Mouse (Mus musculus) forebrain, embryonic 10.5 days (tissue): ENCODE data around the gene Ilf3. TPM values are rescaled to one million over a fixed set of nuclear protein-coding genes. Genes with fewer than 3 reads are reported as not detected.

Experiments used
- DNase-seq: peaks from one replicate; pipeline ENCODE4 v3.0.0-alpha.2; 2017; ENCODE audit warnings: low spot score; ENCODE audit errors: extremely low spot score
- H3K27ac ChIP-seq: fragments of 300-500 bp; sonication (generic); 2 replicates; pipeline ENCODE4 v1.5.1; 2016; ENCODE audit warnings: mild to moderate bottlenecking
- H3K27me3 ChIP-seq: fragments of 300-500 bp; sonication (generic); 2 replicates; pipeline ENCODE4 v1.6.1; 2016; ENCODE audit warnings: mild to moderate bottlenecking; ENCODE audit not compliant: poor library complexity, severe bottlenecking
- H3K36me3 ChIP-seq: fragments of 300-500 bp; sonication (generic); replicated peaks from 2 replicates; pipeline ENCODE4 v1.6.1; 2016; ENCODE audit warnings: mild to moderate bottlenecking, moderate library complexity
- H3K4me1 ChIP-seq: fragments of 300-500 bp; sonication (generic); 2 replicates; pipeline ENCODE4 v1.6.1; 2016
- H3K4me3 ChIP-seq: fragments of 300-500 bp; sonication (generic); 2 replicates; pipeline ENCODE4 v1.5.1; 2016; ENCODE audit warnings: mild to moderate bottlenecking, moderate library complexity
- H3K9me3 ChIP-seq: fragments of 300-500 bp; sonication (generic); 2 replicates; pipeline ENCODE4 v1.6.1; 2016; ENCODE audit warnings: mild to moderate bottlenecking, moderate library complexity
- WGBS: fragments of 180-500 bp; shearing (Covaris S2); methylation state at CpG from one replicate; pipeline ENCODE4 v1.1.7; 2016; 5-methylcytosine and 5-hydroxymethylcytosine counted together
- polyA plus RNA-seq: library from polyadenylated mRNA; unstranded; fragments of >200 nt; fragmentation: Nextera tagmentation; extraction: Ambion mirVana; gene quantifications from 2 replicates; pipeline ENCODE4 v1.2.1, GENCODE M21; 2016

Ilf3 gene
- polyA plus RNA-seq, 1 experiment from 2014 or later, result 328 TPM

GRCm38 (mm10) chr9:21419646-21420045 lies 52.0 kb downstream of the Ilf3 start:
- Histone ChIP-seq H3K9me3 (no peaks in the 10 kb centered on the region), H3K4me3 (no peak overlapping the region), H3K4me1 (peaks cover 5% of the 10 kb centered on the region), H3K27me3 (no peaks in the 10 kb centered on the region), H3K36me3 (peaks cover 79% of the 10 kb centered on the region), H3K27ac (no peak overlapping the region)
- no peak for DNase-seq
- 89% methylated on average over 2 of the region's 2 CpGs for WGBS

GRCm38 (mm10) chr9:21424631-21425555 lies 57.2 kb downstream of the Ilf3 start, which contains the start of gene Dnm2:
TSS of gene Dnm2 (plus strand) at chr9:21424908.
- peak within 1 kb of the TSS; percentile 90 for H3K27ac ChIP-seq
- WGBS, result under 1% methylated on average over 82 of the region's 82 CpGs
- peak; percentile 96 for DNase-seq
- no peaks in the 10 kb centered on the region for H3K27me3 ChIP-seq
- H3K36me3 ChIP-seq, result peaks cover 28% of the 10 kb centered on the region
- H3K4me1 ChIP-seq, result peaks cover 26% of the 10 kb centered on the region
- H3K4me3 ChIP-seq, result peak within 1 kb of the TSS; percentile 95
- no peaks in the 10 kb centered on the region for H3K9me3 ChIP-seq

- no peaks in the 10 kb centered on the region for H3K9me3 ChIP-seq
- peak overlapping the region; percentile 90 for H3K27ac ChIP-seq
- 21% methylated on average over 6 of the region's 6 CpGs for WGBS
These were observed 57.9 kb downstream of the Ilf3 start for GRCm38 (mm10) chr9:21425556-21425945.

GRCm38 (mm10) chr9:21426013-21426412 lies 58.3 kb downstream of the Ilf3 start:
- Histone ChIP-seq H3K9me3 (no peaks in the 10 kb centered on the region), H3K27me3 (no peaks in the 10 kb centered on the region), H3K27ac (no peak overlapping the region), H3K36me3 (peaks cover 19% of the 10 kb centered on the region), H3K4me3 (peak overlapping the region; percentile 95), H3K4me1 (peaks cover 29% of the 10 kb centered on the region)
- 44% methylated on average over 1 of the region's 1 CpGs for WGBS
- no peak for DNase-seq

More at GRCm38 (mm10) chr9:21425556-21425945, 57.9 kb downstream of the Ilf3 start:
- no peak for DNase-seq
- H3K27me3 ChIP-seq, result no peaks in the 10 kb centered on the region
- peaks cover 26% of the 10 kb centered on the region for H3K4me1 ChIP-seq
- peaks cover 24% of the 10 kb centered on the region for H3K36me3 ChIP-seq
- H3K4me3 ChIP-seq, result peak overlapping the region; percentile 95

- no peak for DNase-seq
- H3K36me3 ChIP-seq, result peaks cover 14% of the 10 kb centered on the region
- H3K9me3 ChIP-seq, result no peaks in the 10 kb centered on the region
- peak overlapping the region; percentile 95; the same call in 1 of the 2 replicates for H3K4me3 ChIP-seq
- 82% methylated on average over 2 of the region's 2 CpGs for WGBS
- peaks cover 31% of the 10 kb centered on the region for H3K4me1 ChIP-seq
- no peaks in the 10 kb centered on the region for H3K27me3 ChIP-seq
- no peak overlapping the region for H3K27ac ChIP-seq
These were observed 58.9 kb downstream of the Ilf3 start for GRCm38 (mm10) chr9:21426525-21426924.

GRCm38 (mm10) chr9:21427773-21428172 lies 60.1 kb downstream of the Ilf3 start:
- no peak for DNase-seq
- H3K4me3 ChIP-seq, result no peak overlapping the region
- 94% methylated on average over 2 of the region's 2 CpGs for WGBS
- peaks cover 31% of the 10 kb centered on the region for H3K4me1 ChIP-seq
- H3K27me3 ChIP-seq, result no peaks in the 10 kb centered on the region
- 0 out of 2 replicates have a peak, but pooled peaks cover 3% of the 10 kb centered on the region for H3K36me3 ChIP-seq
- H3K9me3 ChIP-seq, result no peaks in the 10 kb centered on the region
- no peak overlapping the region for H3K27ac ChIP-seq

GRCm38 (mm10) chr9:21428178-21428577 lies 60.5 kb downstream of the Ilf3 start:
- Histone ChIP-seq H3K36me3 (0 out of 2 replicates have a peak, but pooled peaks cover 3% of the 10 kb centered on the region), H3K27ac (no peak overlapping the region), H3K9me3 (no peaks in the 10 kb centered on the region), H3K4me1 (peaks cover 31% of the 10 kb centered on the region), H3K27me3 (no peaks in the 10 kb centered on the region), H3K4me3 (no peak overlapping the region)
- 89% methylated on average over 6 of the region's 6 CpGs for WGBS
- no peak for DNase-seq

GRCm38 (mm10) chr9:21430724-21431123 lies 63.1 kb downstream of the Ilf3 start:
- Histone ChIP-seq H3K9me3 (no peaks in the 10 kb centered on the region), H3K36me3 (peaks cover 7% of the 10 kb centered on the region; the same call in 1 of the 2 replicates), H3K27ac (no peak overlapping the region), H3K27me3 (no peaks in the 10 kb centered on the region), H3K4me1 (peaks cover 19% of the 10 kb centered on the region), H3K4me3 (no peak overlapping the region)
- DNase-seq, result no peak
- 84% methylated on average over 7 of the region's 7 CpGs for WGBS

GRCm38 (mm10) chr9:21432066-21432465 lies 64.4 kb downstream of the Ilf3 start:
- DNase-seq, result no peak
- H3K27me3 ChIP-seq, result no peaks in the 10 kb centered on the region
- H3K4me3 ChIP-seq, result no peak overlapping the region
- 91% methylated on average over 7 of the region's 7 CpGs for WGBS
- peaks cover 7% of the 10 kb centered on the region; the same call in 1 of the 2 replicates for H3K36me3 ChIP-seq
- H3K4me1 ChIP-seq, result peaks cover 10% of the 10 kb centered on the region
- H3K9me3 ChIP-seq, result no peaks in the 10 kb centered on the region
- no peak overlapping the region for H3K27ac ChIP-seq

- WGBS, result 87% methylated on average over 8 of the region's 8 CpGs
- H3K27ac ChIP-seq, result no peak overlapping the region
- no peaks in the 10 kb centered on the region for H3K9me3 ChIP-seq
- DNase-seq, result no peak
- peaks cover 17% of the 10 kb centered on the region for H3K4me1 ChIP-seq
- H3K27me3 ChIP-seq, result no peaks in the 10 kb centered on the region
- H3K36me3 ChIP-seq, result peaks cover 7% of the 10 kb centered on the region; the same call in 1 of the 2 replicates
- no peak overlapping the region for H3K4me3 ChIP-seq
These were observed 66.1 kb downstream of the Ilf3 start for GRCm38 (mm10) chr9:21433766-21434165.

GRCm38 (mm10) chr9:21434410-21434809 lies 66.7 kb downstream of the Ilf3 start:
- Histone ChIP-seq H3K27ac (no peak overlapping the region), H3K4me3 (no peak overlapping the region), H3K4me1 (peaks cover 17% of the 10 kb centered on the region), H3K9me3 (no peaks in the 10 kb centered on the region), H3K36me3 (peaks cover 7% of the 10 kb centered on the region; the same call in 1 of the 2 replicates), H3K27me3 (no peaks in the 10 kb centered on the region)
- DNase-seq, result no peak
- 96% methylated on average over 2 of the region's 2 CpGs for WGBS

- no peak for DNase-seq
These were observed 68.3 kb downstream of the Ilf3 start for GRCm38 (mm10) chr9:21435777-21436635.

More at GRCm38 (mm10) chr9:21435777-21436635, 68.3 kb downstream of the Ilf3 start:
- Histone ChIP-seq H3K27me3 (no peaks in the 10 kb centered on the region), H3K36me3 (peaks cover 4% of the 10 kb centered on the region; the same call in 1 of the 2 replicates), H3K4me3 (no peak overlapping the region), H3K9me3 (no peaks in the 10 kb centered on the region), H3K4me1 (peaks cover 14% of the 10 kb centered on the region), H3K27ac (no peak overlapping the region)
- 90% methylated on average over 7 of the region's 7 CpGs for WGBS
